In genomic region chr2:21909481-21909966, GRCm38 (mm10) we compare ENCODE assay signal across 8 mouse cellular contexts.
DNase-seq lines count a peak whose midpoint lies in the region; ATAC-seq and TF ChIP-seq lines count a peak whose summit lies in the region.

No protein-coding gene starts in this region.

- H3K4me2 ChIP-seq in forebrain, embryonic 11.5 days (ENCODE audit: low read depth, low read length, severe bottlenecking): 0 out of 2 replicates have a peak overlapping the region, but pooled peaks have one; percentile 21
- peak overlapping the region; percentile 57 for H3K4me2 ChIP-seq in heart, embryonic 16.5 days (ENCODE audit: low read depth, low read length)
- peak overlapping the region; percentile 36; the same call in 1 of the 2 replicates for H3K4me2 ChIP-seq in liver, embryonic 12.5 days
- H3K4me2 ChIP-seq in neural tube, embryonic 14.5 days (ENCODE audit: low read depth, low read length): peak overlapping the region; percentile 19; the same call in 1 of the 2 replicates

- H3K4me3 ChIP-seq in G1E (ENCODE audit: low read depth, low read length): no peak overlapping the region
- H3K4me3 ChIP-seq in brown adipose tissue, adult 24 weeks (ENCODE audit: insufficient read depth, low read depth, low read length): peak overlapping the region; percentile 33; the same call in 1 of the 2 replicates
- no peak overlapping the region for H3K4me3 ChIP-seq in forebrain, embryonic 11.5 days (ENCODE audit: low read depth, low read length)
- peak overlapping the region; percentile 50 for H3K4me3 ChIP-seq in heart, embryonic 16.5 days (ENCODE audit: low read length)
- H3K4me3 ChIP-seq in liver, embryonic 12.5 days: no peak overlapping the region
- no peak overlapping the region for H3K4me3 ChIP-seq in neural tube, embryonic 14.5 days (ENCODE audit: low read depth, low read length)

- TF ChIP-seq CTCF in G1E (IDR thresholded peaks at IDR 0.05; ENCODE audit: low read depth, low read length): peak; percentile 66

- 24% methylated on average over 7 of the region's 7 CpGs for WGBS in forebrain, embryonic 11.5 days
- 6% methylated on average over 7 of the region's 7 CpGs for WGBS in heart, embryonic 16.5 days
- 7% methylated on average over 7 of the region's 7 CpGs for WGBS in liver, embryonic 12.5 days (ENCODE audit: insufficient replicate concordance)
- WGBS in neural tube, embryonic 14.5 days: 13% methylated on average over 7 of the region's 7 CpGs

- H3K27me3 ChIP-seq in G1E (ENCODE audit: insufficient read depth, low read length): no peaks in the 10 kb centered on the region; the same call in none of the 2 replicates
- H3K27me3 ChIP-seq in forebrain, embryonic 11.5 days (ENCODE audit: control insufficient read depth, insufficient read depth, low read length): no peaks in the 10 kb centered on the region
- no peaks in the 10 kb centered on the region for H3K27me3 ChIP-seq in heart, embryonic 16.5 days (ENCODE audit: control insufficient read depth, insufficient read depth, low read length)
- H3K27me3 ChIP-seq in liver, embryonic 12.5 days (replicated peaks): no peaks in the 10 kb centered on the region
- no peaks in the 10 kb centered on the region for H3K27me3 ChIP-seq in neural tube, embryonic 14.5 days (ENCODE audit: control insufficient read depth, insufficient read depth, low read length)

- no peaks in the 10 kb centered on the region for H3K4me1 ChIP-seq in G1E (ENCODE audit: insufficient read depth, low read depth, low read length)
- H3K4me1 ChIP-seq in brown adipose tissue, adult 24 weeks (ENCODE audit: control insufficient read depth, insufficient read depth, insufficient read length, low read length): no peaks in the 10 kb centered on the region
- no peaks in the 10 kb centered on the region for H3K4me1 ChIP-seq in forebrain, embryonic 11.5 days (replicated peaks; ENCODE audit: control insufficient read depth, insufficient read depth, low read length)
- H3K4me1 ChIP-seq in heart, embryonic 16.5 days (ENCODE audit: control insufficient read depth, insufficient read depth, low read length): no peaks in the 10 kb centered on the region
- no peaks in the 10 kb centered on the region for H3K4me1 ChIP-seq in liver, embryonic 12.5 days
- H3K4me1 ChIP-seq in neural tube, embryonic 14.5 days (ENCODE audit: control insufficient read depth, insufficient read depth, low read length): no peaks in the 10 kb centered on the region

- no peak for ATAC-seq in G1E (ENCODE audit: extremely low read depth, insufficient number of reproducible peaks, low FRiP score, poor library complexity, severe bottlenecking)
- ATAC-seq in forebrain, embryonic 11.5 days (replicated peaks; ENCODE audit: low FRiP score): peak; percentile 69
- no peak for ATAC-seq in heart, embryonic 16.5 days (replicated peaks; ENCODE audit: extremely low read depth, insufficient read depth, low FRiP score)
- ATAC-seq in liver, embryonic 12.5 days: no peak
- peak; percentile 45; the same call in 1 of the 2 replicates for ATAC-seq in neural tube, embryonic 14.5 days (ENCODE audit: low read depth)

- H3K9ac ChIP-seq in forebrain, embryonic 11.5 days (ENCODE audit: low read length): no peak overlapping the region
- peak overlapping the region; percentile 61 for H3K9ac ChIP-seq in heart, embryonic 16.5 days (ENCODE audit: low read length)
- H3K9ac ChIP-seq in liver, embryonic 12.5 days: no peak overlapping the region
- H3K9ac ChIP-seq in neural tube, embryonic 14.5 days (replicated peaks; ENCODE audit: low read depth, low read length): no peak overlapping the region

- no peaks in the 10 kb centered on the region for H3K9me3 ChIP-seq in G1E (replicated peaks)
- no peaks in the 10 kb centered on the region for H3K9me3 ChIP-seq in forebrain, embryonic 11.5 days (ENCODE audit: control insufficient read depth, low read length)
- H3K9me3 ChIP-seq in heart, embryonic 16.5 days (replicated peaks; ENCODE audit: control insufficient read depth, low read length): 0 out of 2 replicates have a peak, but pooled peaks cover 2% of the 10 kb centered on the region
- H3K9me3 ChIP-seq in liver, embryonic 12.5 days (replicated peaks): no peaks in the 10 kb centered on the region
- no peaks in the 10 kb centered on the region; the same call in 1 of the 2 replicates for H3K9me3 ChIP-seq in neural tube, embryonic 14.5 days (ENCODE audit: control insufficient read depth, low read length)

- no peak for DNase-seq in G1E (ENCODE audit: low spot score)
- peak; percentile 77 for DNase-seq in forebrain, embryonic 11.5 days (ENCODE audit: low spot score)
- peak; percentile 67 to 73 for DNase-seq in kidney, postnatal 25 days
- DNase-seq in urinary bladder, postnatal 36 days (ENCODE audit: low spot score in 2 of 2): peak; percentile 26 to 41

- H3K36me3 ChIP-seq in G1E (replicated peaks): no peaks in the 10 kb centered on the region
- no peaks in the 10 kb centered on the region for H3K36me3 ChIP-seq in forebrain, embryonic 11.5 days (ENCODE audit: control insufficient read depth, insufficient read depth, low read length)
- no peaks in the 10 kb centered on the region for H3K36me3 ChIP-seq in heart, embryonic 16.5 days (ENCODE audit: control insufficient read depth, insufficient read depth)
- no peaks in the 10 kb centered on the region for H3K36me3 ChIP-seq in liver, embryonic 12.5 days
- H3K36me3 ChIP-seq in neural tube, embryonic 14.5 days (ENCODE audit: control insufficient read depth, insufficient read depth, low read length): no peaks in the 10 kb centered on the region

- no peak overlapping the region for H3K27ac ChIP-seq in brown adipose tissue, adult 24 weeks (replicated peaks; ENCODE audit: low read depth, low read length)
- H3K27ac ChIP-seq in forebrain, embryonic 11.5 days (ENCODE audit: low read depth, low read length): no peak overlapping the region
- no peak overlapping the region for H3K27ac ChIP-seq in heart, embryonic 16.5 days (ENCODE audit: low read length)
- H3K27ac ChIP-seq in liver, embryonic 12.5 days: no peak overlapping the region
- H3K27ac ChIP-seq in neural tube, embryonic 14.5 days (ENCODE audit: low read depth, low read length): no peak overlapping the region

Comparison
In these comparisons a context has a peak if more than half of its experiments do, and no peak if none do; other contexts are left out.
1. ATAC-seq: peak in forebrain, embryonic 11.5 days (single experiment) and neural tube, embryonic 14.5 days (single experiment); none in G1E (single experiment), heart, embryonic 16.5 days (single experiment) and liver, embryonic 12.5 days (single experiment).
2. H3K4me3 ChIP-seq: peak in brown adipose tissue, adult 24 weeks (single experiment) and heart, embryonic 16.5 days (single experiment); none in G1E (single experiment), forebrain, embryonic 11.5 days (single experiment), liver, embryonic 12.5 days (single experiment) and neural tube, embryonic 14.5 days (single experiment).
3. Peak in every context shown above with its lines, with median percentiles within 50 percentile points of each other: H3K4me2 ChIP-seq.